Mouse (Mus musculus): ENCODE measurements around the gene Cerkl. TPM values are rescaled to one million over a fixed set of nuclear protein-coding genes. Genes with fewer than 3 reads are reported as not detected.

Cerkl gene
- polyA plus RNA-seq, 1 experiment = not detected

GRCm38 (mm10) chr2:79357835-79358234 lies 98.8 kb downstream of the Cerkl start:
- Histone ChIP-seq H3K4me1 (ENCODE audit: control insufficient read depth, insufficient read depth, low read length) (no peaks in the 10 kb centered on the region), H3K27ac (ENCODE audit: insufficient read depth, low read depth, low read length) (no peak overlapping the region), H3K4me3 (ENCODE audit: insufficient read depth, low read depth, low read length) (no peak overlapping the region)
- no peak for TF ChIP-seq CTCF (IDR thresholded peaks at IDR 0.05; ENCODE audit: insufficient read depth, low read depth, low read length)
- no peak for TF ChIP-seq POLR2A (IDR thresholded peaks at IDR 0.05; ENCODE audit: insufficient read depth, low read depth, low read length)
- 92% methylated on average over 3 of the region's 3 CpGs for WGBS

- Histone ChIP-seq H3K27ac (ENCODE audit: insufficient read depth, low read depth, low read length) (no peak overlapping the region), H3K4me3 (ENCODE audit: insufficient read depth, low read depth, low read length) (no peak overlapping the region), H3K4me1 (ENCODE audit: control insufficient read depth, insufficient read depth, low read length) (no peaks in the 10 kb centered on the region)
- WGBS = 90% methylated on average over 16 of the region's 16 CpGs
- TF ChIP-seq POLR2A (IDR thresholded peaks at IDR 0.05; ENCODE audit: insufficient read depth, low read depth, low read length) = no peak
- no peak for TF ChIP-seq CTCF (IDR thresholded peaks at IDR 0.05; ENCODE audit: insufficient read depth, low read depth, low read length)
Measured at GRCm38 (mm10) chr2:79354773-79355172, 101.8 kb downstream of the Cerkl start.

- H3K27ac ChIP-seq (ENCODE audit: insufficient read depth, low read depth, low read length) = no peak overlapping the region
- no peak overlapping the region for H3K4me3 ChIP-seq (ENCODE audit: insufficient read depth, low read depth, low read length)
- TF ChIP-seq CTCF (IDR thresholded peaks at IDR 0.05; ENCODE audit: insufficient read depth, low read depth, low read length) (no peak), POLR2A (IDR thresholded peaks at IDR 0.05; ENCODE audit: insufficient read depth, low read depth, low read length) (no peak)
- 89% methylated on average over 4 of the region's 4 CpGs for WGBS
- no peaks in the 10 kb centered on the region for H3K4me1 ChIP-seq (ENCODE audit: control insufficient read depth, insufficient read depth, low read length)
Measured at GRCm38 (mm10) chr2:79352100-79352802, 104.3 kb downstream of the Cerkl start.

- no peak for TF ChIP-seq CTCF (IDR thresholded peaks at IDR 0.05; ENCODE audit: insufficient read depth, low read depth, low read length)
- no peak for TF ChIP-seq POLR2A (IDR thresholded peaks at IDR 0.05; ENCODE audit: insufficient read depth, low read depth, low read length)
- Histone ChIP-seq H3K27ac (ENCODE audit: insufficient read depth, low read depth, low read length) (no peak overlapping the region), H3K4me1 (ENCODE audit: control insufficient read depth, insufficient read depth, low read length) (no peaks in the 10 kb centered on the region), H3K4me3 (ENCODE audit: insufficient read depth, low read depth, low read length) (no peak overlapping the region)
- 56% methylated on average over 6 of the region's 6 CpGs for WGBS
Measured at GRCm38 (mm10) chr2:79351179-79352099, 105.1 kb downstream of the Cerkl start.

- H3K4me1 ChIP-seq (ENCODE audit: control insufficient read depth, insufficient read depth, low read length) = no peaks in the 10 kb centered on the region
- H3K27ac ChIP-seq (ENCODE audit: insufficient read depth, low read depth, low read length) = no peak overlapping the region
- no peak for TF ChIP-seq CTCF (IDR thresholded peaks at IDR 0.05; ENCODE audit: insufficient read depth, low read depth, low read length)
- no peak for TF ChIP-seq POLR2A (IDR thresholded peaks at IDR 0.05; ENCODE audit: insufficient read depth, low read depth, low read length)
- WGBS = 72% methylated on average over 8 of the region's 8 CpGs
- H3K4me3 ChIP-seq (ENCODE audit: insufficient read depth, low read depth, low read length) = no peak overlapping the region
Measured at GRCm38 (mm10) chr2:79343115-79343514, 113.5 kb downstream of the Cerkl start.

GRCm38 (mm10) chr2:79339003-79339402 lies 117.6 kb downstream of the Cerkl start:
- H3K4me3 ChIP-seq (ENCODE audit: insufficient read depth, low read depth, low read length) = no peak overlapping the region
- TF ChIP-seq POLR2A (IDR thresholded peaks at IDR 0.05; ENCODE audit: insufficient read depth, low read depth, low read length) (no peak), CTCF (IDR thresholded peaks at IDR 0.05; ENCODE audit: insufficient read depth, low read depth, low read length) (no peak)
- WGBS = 50% methylated on average over 1 of the region's 1 CpGs

GRCm38 (mm10) chr2:79336141-79336540 lies 120.4 kb downstream of the Cerkl start:
- H3K4me3 ChIP-seq (ENCODE audit: insufficient read depth, low read depth, low read length) = no peak overlapping the region
- WGBS = 70% methylated on average over 1 of the region's 1 CpGs
- H3K4me1 ChIP-seq (ENCODE audit: control insufficient read depth, insufficient read depth, low read length) = no peaks in the 10 kb centered on the region
- no peak overlapping the region for H3K27ac ChIP-seq (ENCODE audit: insufficient read depth, low read depth, low read length)
- TF ChIP-seq POLR2A (IDR thresholded peaks at IDR 0.05; ENCODE audit: insufficient read depth, low read depth, low read length) (no peak), CTCF (IDR thresholded peaks at IDR 0.05; ENCODE audit: insufficient read depth, low read depth, low read length) (no peak)

More at GRCm38 (mm10) chr2:79339003-79339402, 117.6 kb downstream of the Cerkl start:
- Histone ChIP-seq H3K27ac (ENCODE audit: insufficient read depth, low read depth, low read length) (no peak overlapping the region), H3K4me1 (ENCODE audit: control insufficient read depth, insufficient read depth, low read length) (no peaks in the 10 kb centered on the region)

GRCm38 (mm10) chr2:79334661-79335060 lies 121.9 kb downstream of the Cerkl start:
- no peak overlapping the region for H3K4me3 ChIP-seq (ENCODE audit: insufficient read depth, low read depth, low read length)
- TF ChIP-seq POLR2A (IDR thresholded peaks at IDR 0.05; ENCODE audit: insufficient read depth, low read depth, low read length) (no peak), CTCF (IDR thresholded peaks at IDR 0.05; ENCODE audit: insufficient read depth, low read depth, low read length) (no peak)
- no peak overlapping the region for H3K27ac ChIP-seq (ENCODE audit: insufficient read depth, low read depth, low read length)
- no peaks in the 10 kb centered on the region for H3K4me1 ChIP-seq (ENCODE audit: control insufficient read depth, insufficient read depth, low read length)

- Histone ChIP-seq H3K4me1 (ENCODE audit: control insufficient read depth, insufficient read depth, low read length) (no peaks in the 10 kb centered on the region), H3K4me3 (ENCODE audit: insufficient read depth, low read depth, low read length) (no peak overlapping the region), H3K27ac (ENCODE audit: insufficient read depth, low read depth, low read length) (no peak overlapping the region)
- 45% methylated on average over 2 of the region's 2 CpGs for WGBS
- no peak for TF ChIP-seq CTCF (IDR thresholded peaks at IDR 0.05; ENCODE audit: insufficient read depth, low read depth, low read length)
- TF ChIP-seq POLR2A (IDR thresholded peaks at IDR 0.05; ENCODE audit: insufficient read depth, low read depth, low read length) = no peak
Measured at GRCm38 (mm10) chr2:79328079-79328478, 128.5 kb downstream of the Cerkl start.

Data from olfactory bulb, adult 2 months (tissue).